Mouse (Mus musculus) G1E (cell line): ENCODE results near the gene Pak6. TPM values are rescaled to one million over a fixed set of nuclear protein-coding genes. Genes with fewer than 3 reads are reported as not detected.
A peak's percentile ranks its signal among the peaks of the same experiment; 100 is the strongest.

ENCODE experiments used
- ATAC-seq: 2 replicates; pipeline ENCODE4 v1.8.0; 2016; ENCODE audit warnings: mild to moderate bottlenecking; ENCODE audit not compliant: insufficient number of reproducible peaks, poor library complexity, low FRiP score, severe bottlenecking; ENCODE audit errors: extremely low read depth
- DNase-seq: peaks from one replicate; pipeline ENCODE4 v3.0.0; 2012; ENCODE audit warnings: low spot score
- H3K27me3 ChIP-seq: 2 replicates; pipeline ENCODE4 v1.6.1; 2012; ENCODE audit warnings: mild to moderate bottlenecking, low read length, inconsistent platforms; ENCODE audit not compliant: insufficient read depth
- H3K36me3 ChIP-seq: replicated peaks from 2 replicates; pipeline ENCODE3; 2012; ENCODE audit warnings: mild to moderate bottlenecking, inconsistent platforms
- H3K4me1 ChIP-seq: 2 replicates; pipeline ENCODE4 v1.6.1; 2012; ENCODE audit warnings: low read depth, low read length, inconsistent platforms, mixed read lengths; ENCODE audit not compliant: insufficient read depth
- H3K4me3 ChIP-seq: 2 replicates; pipeline ENCODE4 v1.5.1; 2012; ENCODE audit warnings: low read depth, mild to moderate bottlenecking, inconsistent platforms, low read length, moderate library complexity, mixed read lengths
- H3K9me3 ChIP-seq: replicated peaks from 2 replicates; pipeline ENCODE4 v1.6.1; 2012; ENCODE audit warnings: inconsistent platforms
- CTCF ChIP-seq: IDR thresholded peaks from 2 replicates; pipeline ENCODE4 v1.5.1; 2012; ENCODE audit warnings: low read depth, low read length, inconsistent platforms, mixed read lengths
- GATA1 ChIP-seq: IDR thresholded peaks from 2 replicates; pipeline ENCODE4 v1.6.1; 2012; ENCODE audit warnings: borderline replicate concordance, low read length, inconsistent platforms, mixed read lengths
- GATA2 ChIP-seq: IDR thresholded peaks from 2 replicates; pipeline ENCODE4 v1.6.1; 2012; ENCODE audit warnings: low read depth, low read length, inconsistent platforms, borderline replicate concordance
- POLR2AphosphoS5 ChIP-seq: IDR thresholded peaks from 2 replicates; pipeline ENCODE4 v1.6.1; 2012; ENCODE audit warnings: low read depth, low read length, inconsistent platforms; ENCODE audit not compliant: insufficient replicate concordance
- TAL1 ChIP-seq: conservative IDR thresholded peaks from 2 replicates; pipeline ENCODE4 v1.6.1; 2012; ENCODE audit warnings: low read depth, low read length, inconsistent platforms, mixed read lengths
- polyA plus RNA-seq: library from polyadenylated mRNA; stranded (reverse); fragments of >175 nt; gene quantifications from 2 replicates; pipeline ENCODE4 v1.2.3, GENCODE M21; 2012
- total RNA-seq, 2 experiments: library from RNA; stranded (forward) in 1 of 2; stranded (reverse) in 1 of 2; fragments of 200-1000 nt in 1 of 2; fragments of >200 nt in 1 of 2; fragmentation: Nextera tagmentation in 1 of 2; gene quantifications; 2 replicates each; pipeline ENCODE4 v1.2.3; 2014 to 2017

The Pak6 gene
- total and polyA plus RNA-seq, 3 experiments: 6.2 to 28.0 (median 7.9) TPM

- no peaks in the 10 kb centered on the region for H3K4me1 ChIP-seq
- H3K27me3 ChIP-seq: peaks cover 87% of the 10 kb centered on the region
- H3K36me3 ChIP-seq: no peaks in the 10 kb centered on the region
- no peak overlapping the region for H3K4me3 ChIP-seq
- DNase-seq (no peak), ATAC-seq (no peak)
- TF ChIP-seq CTCF (no peak), TAL1 (no peak), GATA2 (no peak), GATA1 (no peak), POLR2AphosphoS5 (no peak)
- H3K9me3 ChIP-seq: no peaks in the 10 kb centered on the region; the same call in 1 of the 2 replicates
Measured at GRCm38 (mm10) chr2:118714230-118714629, 51.1 kb downstream of the Pak6 start.

GRCm38 (mm10) chr2:118716677-118717076 is 53.6 kb downstream of the Pak6 start:
- Histone ChIP-seq H3K36me3 (no peaks in the 10 kb centered on the region), H3K4me1 (no peaks in the 10 kb centered on the region), H3K9me3 (no peaks in the 10 kb centered on the region), H3K4me3 (no peak overlapping the region), H3K27me3 (peaks cover 78% of the 10 kb centered on the region)
- TF ChIP-seq TAL1: no peak
- ATAC-seq (no peak), DNase-seq (no peak)

- Histone ChIP-seq H3K27me3 (peaks cover 71% of the 10 kb centered on the region), H3K4me3 (no peak overlapping the region), H3K36me3 (no peaks in the 10 kb centered on the region), H3K4me1 (peaks cover 10% of the 10 kb centered on the region), H3K9me3 (no peaks in the 10 kb centered on the region)
- ATAC-seq (no peak), DNase-seq (no peak)
- TF ChIP-seq CTCF (no peak), GATA2 (no peak), POLR2AphosphoS5 (no peak), TAL1 (no peak), GATA1 (no peak)
Measured at GRCm38 (mm10) chr2:118723693-118724486, 60.8 kb downstream of the Pak6 start.

GRCm38 (mm10) chr2:118725511-118725910 is 62.4 kb downstream of the Pak6 start:
- no peaks in the 10 kb centered on the region for H3K36me3 ChIP-seq
- no peak overlapping the region for H3K4me3 ChIP-seq
- peaks cover 10% of the 10 kb centered on the region for H3K4me1 ChIP-seq
- ATAC-seq (no peak), DNase-seq (no peak)
- peaks cover 64% of the 10 kb centered on the region for H3K27me3 ChIP-seq
- H3K9me3 ChIP-seq: no peaks in the 10 kb centered on the region
- TF ChIP-seq CTCF (no peak), POLR2AphosphoS5 (no peak), GATA2 (no peak), TAL1 (no peak), GATA1 (no peak)

GRCm38 (mm10) chr2:118726873-118727272 is 63.8 kb downstream of the Pak6 start:
- H3K4me1 ChIP-seq: peaks cover 12% of the 10 kb centered on the region
- peaks cover 67% of the 10 kb centered on the region for H3K27me3 ChIP-seq
- no peaks in the 10 kb centered on the region for H3K9me3 ChIP-seq
- TF ChIP-seq GATA1: no peak
- no peak for DNase-seq
- ATAC-seq: no peak
- no peaks in the 10 kb centered on the region for H3K36me3 ChIP-seq
- no peak overlapping the region for H3K4me3 ChIP-seq

GRCm38 (mm10) chr2:118727911-118728310 is 64.8 kb downstream of the Pak6 start:
- DNase-seq (no peak), ATAC-seq (no peak)
- Histone ChIP-seq H3K4me3 (no peak overlapping the region), H3K27me3 (peaks cover 69% of the 10 kb centered on the region), H3K9me3 (no peaks in the 10 kb centered on the region), H3K4me1 (peaks cover 12% of the 10 kb centered on the region), H3K36me3 (no peaks in the 10 kb centered on the region)
- TF ChIP-seq GATA1: no peak
- no peak for TF ChIP-seq GATA2
- TF ChIP-seq CTCF: no peak
- no peak for TF ChIP-seq POLR2AphosphoS5
- TF ChIP-seq TAL1: no peak

GRCm38 (mm10) chr2:118728337-118728736 is 65.2 kb downstream of the Pak6 start, which contains the start of gene Plcb2:
Gene Plcb2, minus strand, starts transcription at chr2:118728438.
- H3K9me3 ChIP-seq: no peaks in the 10 kb centered on the region
- peaks cover 66% of the 10 kb centered on the region for H3K27me3 ChIP-seq
- DNase-seq (no peak), ATAC-seq (peak; percentile 24; the same call in 1 of the 2 replicates)
- H3K4me1 ChIP-seq: peaks cover 10% of the 10 kb centered on the region
- H3K36me3 ChIP-seq: no peaks in the 10 kb centered on the region
- no peak within 1 kb of the TSS for H3K4me3 ChIP-seq
- TF ChIP-seq POLR2AphosphoS5 (no peak), CTCF (no peak), GATA2 (no peak), TAL1 (no peak), GATA1 (no peak)
